Mouse (Mus musculus) thymus, postnatal 0 days (tissue): ENCODE data around the gene Nkx1-1. TPM values are rescaled to one million over a fixed set of nuclear protein-coding genes. Genes with fewer than 3 reads are reported as not detected.

Experiments
- DNase-seq: peaks from one replicate; pipeline ENCODE4 v3.0.0-alpha.2; 2015; ENCODE audit warnings: low spot score
- polyA plus RNA-seq: library from polyadenylated mRNA; unstranded; fragments of >200 nt; fragmentation: Nextera tagmentation; extraction: Ambion mirVana; gene quantifications from 2 replicates; pipeline ENCODE4 v1.2.1, GENCODE M21; 2015

Nkx1-1 gene
- polyA plus RNA-seq, 1 experiment from 2014 or later, result not detected

DNA sequence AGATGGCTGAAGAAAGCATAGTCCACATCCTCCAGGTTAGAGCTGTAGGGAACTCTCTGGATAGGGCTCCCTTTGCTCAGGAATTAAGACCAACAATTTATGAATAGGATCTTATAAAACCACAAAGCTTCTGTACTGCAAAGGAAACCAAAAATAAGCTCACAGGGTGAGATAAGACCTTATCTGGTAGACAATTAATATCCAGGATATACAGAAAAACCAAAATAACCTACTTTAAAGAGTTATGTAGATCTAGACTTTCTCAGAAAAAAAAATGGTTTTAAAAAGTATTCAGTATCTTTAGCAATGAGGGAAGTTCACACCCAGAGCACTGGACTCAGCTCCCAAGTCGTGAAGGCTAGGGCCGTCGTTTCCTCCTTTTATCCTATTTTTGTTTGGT, 13.5 kb downstream of the Nkx1-1 start:
- no peak for DNase-seq

DNA sequence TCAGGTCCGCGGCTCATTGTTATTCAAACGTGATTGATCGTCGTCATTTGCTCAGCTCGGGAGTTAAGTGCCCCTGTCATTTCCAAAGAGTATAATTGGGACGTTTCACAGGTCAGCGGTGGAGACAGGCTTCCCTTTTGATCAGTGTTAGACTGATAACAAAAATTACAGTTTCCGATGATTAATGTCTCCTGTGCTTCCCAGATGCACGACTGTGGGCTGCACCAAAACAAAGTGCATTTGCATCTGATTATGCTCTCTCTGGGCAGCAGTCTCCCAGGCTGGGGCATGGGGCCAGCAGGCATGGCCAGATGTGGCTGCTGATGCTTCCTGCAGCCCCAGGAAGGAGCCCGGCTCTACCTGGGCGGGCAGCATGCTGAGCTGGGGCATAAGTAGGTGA, 33.0 kb downstream of the Nkx1-1 start:
- DNase-seq, result no peak

DNA sequence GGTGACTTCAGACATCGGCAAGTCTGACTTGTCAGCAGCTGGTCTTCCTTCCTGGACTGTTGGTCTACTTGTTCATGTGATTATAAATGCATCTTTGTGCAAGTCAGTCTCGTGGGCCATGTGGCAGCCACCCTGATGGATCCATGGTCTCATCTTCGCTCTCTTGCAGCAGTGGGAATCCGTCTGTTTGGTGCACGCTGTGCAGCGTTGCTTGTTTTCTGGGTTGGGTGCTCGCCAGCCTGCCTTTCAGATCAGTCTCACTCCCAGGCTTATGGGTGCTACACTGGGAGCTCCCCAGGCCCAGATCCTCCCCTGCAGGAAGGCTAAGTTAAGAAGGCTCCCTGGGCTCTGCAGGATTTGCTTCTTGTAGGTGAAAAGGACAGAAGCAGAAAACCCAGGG, 36.9 kb downstream of the Nkx1-1 start:
- DNase-seq, result no peak

DNA sequence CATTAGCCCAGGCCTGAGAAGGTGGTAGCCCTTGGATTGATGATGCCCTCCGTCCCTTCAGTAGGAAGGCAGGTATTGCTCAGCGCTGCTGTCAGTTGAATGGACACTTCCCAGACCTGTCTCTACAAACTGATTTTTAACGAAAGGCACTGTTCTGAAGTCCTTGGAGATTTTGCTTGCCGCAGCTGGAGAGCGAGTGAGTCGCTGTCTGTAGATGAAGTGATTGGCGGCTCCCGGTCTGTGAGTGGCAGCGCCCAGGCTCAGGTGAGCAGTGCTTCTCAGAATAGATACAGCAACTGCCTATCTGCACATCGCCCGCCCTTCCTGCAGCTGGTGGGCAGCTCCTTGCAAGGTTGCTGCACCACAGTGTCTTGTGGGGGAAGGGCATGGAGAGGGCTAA, 38.1 kb downstream of the Nkx1-1 start:
- DNase-seq, result no peak

DNA sequence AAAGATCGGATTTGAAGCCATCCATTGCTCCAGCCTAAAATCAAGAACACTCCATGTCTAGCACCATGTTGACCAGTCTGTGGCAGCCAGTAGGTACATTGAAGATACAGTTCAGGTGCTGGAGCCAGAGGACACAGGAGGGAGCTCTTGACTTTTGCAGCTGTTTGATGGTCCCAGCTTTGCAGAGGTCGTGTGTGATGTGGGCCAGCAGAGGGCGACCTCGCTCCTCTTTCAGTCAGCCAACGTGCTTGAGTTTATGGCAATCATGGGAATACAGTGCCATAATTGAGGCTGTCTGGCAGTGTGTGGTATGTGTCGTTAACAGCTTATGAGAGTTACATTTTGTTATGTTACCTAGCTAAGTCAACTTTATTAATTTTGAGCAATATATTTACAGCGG, 40.0 kb downstream of the Nkx1-1 start:
- DNase-seq, result peak; percentile 73

DNA sequence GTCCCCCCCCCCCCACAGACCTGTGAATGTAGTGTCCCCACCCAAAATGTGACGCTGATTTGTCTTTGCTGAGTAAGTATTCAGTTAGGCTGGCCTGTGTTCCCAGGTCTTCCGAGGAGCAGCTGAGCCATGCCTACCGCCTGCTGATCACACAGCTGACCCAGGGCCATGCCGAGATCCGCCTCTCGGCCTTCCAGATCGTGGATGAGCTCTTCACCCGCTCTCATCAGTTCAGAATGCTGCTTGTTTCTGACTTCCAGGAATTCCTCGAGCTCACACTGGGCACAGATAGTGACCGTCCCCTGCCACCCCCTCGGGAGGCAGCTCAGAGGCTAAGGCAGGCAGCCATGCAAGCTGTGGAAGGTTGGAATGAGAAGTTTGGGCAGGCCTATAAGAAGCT, 46.2 kb downstream of the Nkx1-1 start:
- no peak for DNase-seq

Other genes with a start within 250 kb of the Nkx1-1 start
- gene Spon2, start 215.5 kb downstream of the Nkx1-1 start, polyA plus RNA-seq, result 14.8 and 16.8 TPM in 2 replicates
- 269 and 297 TPM in 2 replicates for gene Ctbp1, start 159.0 kb downstream of the Nkx1-1 start, polyA plus RNA-seq
- gene Maea, start 98.5 kb downstream of the Nkx1-1 start, polyA plus RNA-seq, result 83.0 and 86.8 TPM in 2 replicates
- 7.2 and 10.4 TPM in 2 replicates for gene Uvssa, start 55.4 kb downstream of the Nkx1-1 start, polyA plus RNA-seq
- 72.6 and 78.5 TPM in 2 replicates for gene Fam53a, start 195.7 kb upstream of the Nkx1-1 start, polyA plus RNA-seq
- 0.44 and 0.60 TPM in 2 replicates for gene Gm9903, start 195.9 kb upstream of the Nkx1-1 start, polyA plus RNA-seq
- gene Slbp, start 218.6 kb upstream of the Nkx1-1 start, polyA plus RNA-seq, result 353 and 376 TPM in 2 replicates
- gene Tacc3, start 224.2 kb upstream of the Nkx1-1 start, polyA plus RNA-seq, result 195 and 217 TPM in 2 replicates
- gene Tmem129, start 224.4 kb upstream of the Nkx1-1 start, polyA plus RNA-seq, result 28.4 and 30.8 TPM in 2 replicates